Mouse (Mus musculus) CD4-positive, CD25-positive, alpha-beta regulatory T cell, adult 4 months (primary cell): ENCODE measurements around the gene Trim17. TPM values are rescaled to one million over a fixed set of nuclear protein-coding genes. Genes with fewer than 3 reads are reported as not detected.

Experiments used
- ATAC-seq: one replicate; pipeline ENCODE4 v1.8.0; 2017
- polyA plus RNA-seq, 2 experiments: library from polyadenylated mRNA; unstranded; fragments of 100-300 nt; shearing (Covaris generic); gene quantifications; one replicate each; pipeline ENCODE4 v1.2.1; 2017

Trim17 gene
- under 1 TPM; 0.28 to 0.46 TPM for polyA plus RNA-seq

DNA sequence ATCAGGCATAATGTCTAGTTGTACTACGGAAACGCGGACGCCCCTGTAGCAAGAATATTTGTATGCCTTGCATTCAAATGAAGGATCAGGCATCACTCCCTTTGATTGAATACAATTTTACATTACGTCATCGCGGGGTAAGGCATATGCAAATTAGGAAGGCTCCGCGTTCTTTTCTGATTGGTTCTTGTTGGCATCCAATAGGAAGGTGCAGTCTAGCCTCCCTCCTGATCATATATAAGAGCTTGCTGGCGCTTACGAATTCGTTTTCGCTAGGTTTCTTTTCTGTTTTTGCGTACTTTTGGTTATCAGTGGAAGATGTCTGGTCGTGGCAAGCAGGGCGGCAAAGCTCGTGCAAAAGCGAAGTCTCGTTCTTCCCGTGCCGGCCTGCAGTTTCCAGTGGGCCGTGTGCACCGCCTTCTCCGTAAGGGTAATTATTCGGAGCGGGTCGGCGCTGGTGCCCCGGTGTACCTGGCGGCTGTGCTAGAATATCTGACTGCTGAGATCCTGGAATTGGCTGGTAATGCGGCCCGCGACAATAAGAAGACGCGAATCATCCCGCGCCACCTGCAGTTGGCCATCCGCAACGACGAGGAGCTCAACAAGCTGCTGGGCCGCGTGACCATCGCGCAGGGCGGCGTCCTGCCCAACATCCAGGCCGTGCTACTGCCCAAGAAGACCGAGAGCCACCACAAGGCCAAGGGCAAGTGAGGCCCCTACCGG is at the start of gene Trim17, which contains the start of gene Hist3h2a:
TSS of gene Trim17 (plus strand) at position 266 of the 723 bp plus-strand sequence.
TSS of gene Hist3h2a (plus strand) at position 266 of the 723 bp plus-strand sequence.
- ATAC-seq, result peak; percentile 94

DNA sequence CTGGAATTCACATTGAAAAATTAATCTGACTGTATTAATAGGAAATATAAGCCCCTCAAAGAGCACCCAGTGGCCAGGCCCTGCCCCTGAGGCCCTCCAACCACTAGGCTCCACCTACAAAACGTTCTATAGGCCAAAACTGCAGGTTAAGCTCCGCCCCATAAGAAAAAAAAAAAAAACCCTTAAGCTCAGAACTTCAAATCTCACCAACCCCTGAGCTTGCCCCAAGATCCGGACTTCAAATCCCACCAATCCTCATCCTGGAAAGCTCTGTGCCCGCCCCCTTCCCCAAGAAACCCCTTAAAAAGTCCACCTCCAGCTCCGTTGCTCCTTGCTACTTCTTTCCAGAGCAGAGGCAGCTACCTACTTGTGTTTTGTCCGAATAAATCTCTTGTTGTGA is 49.6 kb upstream of the Trim17 start:
- ATAC-seq, result no peak

DNA sequence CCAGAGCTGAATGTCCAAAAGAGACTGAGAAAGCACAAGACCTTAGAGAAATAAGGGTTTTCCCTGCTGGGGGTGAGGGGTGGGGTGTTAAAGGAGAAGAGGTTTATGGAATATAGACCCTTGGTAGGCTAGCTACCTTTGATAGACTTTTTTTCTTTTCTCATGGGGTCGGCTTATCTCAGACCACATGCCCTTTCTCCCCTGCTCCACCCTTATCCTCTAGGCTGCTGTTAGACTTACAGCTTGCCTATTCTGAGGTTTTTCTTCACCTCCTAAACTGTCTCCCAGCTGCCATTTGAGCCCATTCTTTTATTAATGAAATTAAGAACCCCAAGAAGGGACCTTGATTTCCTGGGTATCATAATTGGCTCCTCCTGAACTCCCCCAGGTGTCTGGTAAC is 40.7 kb upstream of the Trim17 start:
- ATAC-seq, result no peak

DNA sequence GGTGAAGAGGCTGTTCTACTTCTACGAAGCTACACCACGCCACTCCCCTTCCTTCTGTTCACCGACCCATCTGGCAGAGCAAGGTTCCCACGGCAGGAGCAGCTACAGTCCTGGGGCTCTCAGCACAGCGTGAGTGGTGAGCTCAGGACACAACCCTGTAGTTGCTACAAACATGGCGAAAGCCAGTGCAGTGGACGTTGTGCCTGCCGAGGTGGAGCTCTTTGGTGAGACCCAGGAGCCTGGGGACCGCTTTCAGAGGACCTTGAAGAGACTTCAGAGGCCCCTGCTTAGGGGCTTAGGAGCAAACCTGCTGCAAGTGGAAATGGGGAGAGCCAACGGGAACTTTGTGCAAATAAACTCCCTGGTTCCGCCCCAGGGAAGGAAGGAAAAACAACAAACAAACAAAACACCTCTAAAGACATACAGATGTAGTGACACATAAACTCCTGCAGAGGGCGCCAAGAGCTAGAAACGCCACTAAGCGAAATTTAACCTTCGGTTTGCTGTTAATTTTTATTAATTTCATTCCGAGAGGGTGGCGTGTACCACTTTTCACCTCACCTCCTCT is 39.9 kb upstream of the Trim17 start:
- ATAC-seq, result peak; percentile 70

DNA sequence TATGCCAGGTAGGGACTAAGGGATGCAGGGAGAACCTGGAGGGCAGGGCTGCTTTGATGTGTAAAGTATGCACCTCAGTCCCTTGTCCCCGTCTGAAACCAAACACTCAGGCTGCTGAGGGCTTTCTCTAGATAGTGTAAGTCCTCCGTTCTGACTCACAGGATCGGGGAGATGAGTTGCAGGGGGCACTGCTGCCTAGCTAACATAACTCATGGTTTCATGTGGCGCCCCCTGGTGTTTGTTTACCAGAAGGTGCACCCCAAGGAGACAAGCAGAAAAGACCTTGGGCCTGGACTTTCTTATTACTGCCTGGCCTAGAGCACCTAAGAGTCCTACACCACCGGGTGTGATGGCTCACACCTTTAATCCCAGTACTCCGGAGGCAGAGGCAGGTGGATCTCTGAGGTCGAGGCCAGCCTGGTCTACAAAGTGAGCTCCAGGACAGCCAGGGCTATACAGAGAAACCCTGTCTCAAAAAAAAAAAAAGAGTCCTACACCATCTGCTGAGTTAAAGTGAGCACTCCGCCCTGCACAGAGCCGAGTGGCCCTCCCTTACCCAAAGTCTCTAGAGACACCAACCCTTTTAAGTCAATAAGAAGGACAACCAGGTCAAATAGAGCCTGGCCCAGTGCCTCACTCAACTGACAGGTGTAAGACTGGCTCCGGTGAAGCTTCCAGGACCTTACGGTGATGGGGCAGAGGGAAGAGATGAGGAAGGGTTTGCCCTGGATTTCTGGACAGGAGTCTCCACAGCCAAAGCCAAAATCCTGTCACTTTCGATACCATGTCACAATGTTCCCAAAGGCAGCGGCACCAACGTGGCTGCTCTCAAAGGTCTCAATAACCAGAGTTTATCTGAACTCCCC is 37.4 kb upstream of the Trim17 start:
- ATAC-seq, result peak; percentile 70

DNA sequence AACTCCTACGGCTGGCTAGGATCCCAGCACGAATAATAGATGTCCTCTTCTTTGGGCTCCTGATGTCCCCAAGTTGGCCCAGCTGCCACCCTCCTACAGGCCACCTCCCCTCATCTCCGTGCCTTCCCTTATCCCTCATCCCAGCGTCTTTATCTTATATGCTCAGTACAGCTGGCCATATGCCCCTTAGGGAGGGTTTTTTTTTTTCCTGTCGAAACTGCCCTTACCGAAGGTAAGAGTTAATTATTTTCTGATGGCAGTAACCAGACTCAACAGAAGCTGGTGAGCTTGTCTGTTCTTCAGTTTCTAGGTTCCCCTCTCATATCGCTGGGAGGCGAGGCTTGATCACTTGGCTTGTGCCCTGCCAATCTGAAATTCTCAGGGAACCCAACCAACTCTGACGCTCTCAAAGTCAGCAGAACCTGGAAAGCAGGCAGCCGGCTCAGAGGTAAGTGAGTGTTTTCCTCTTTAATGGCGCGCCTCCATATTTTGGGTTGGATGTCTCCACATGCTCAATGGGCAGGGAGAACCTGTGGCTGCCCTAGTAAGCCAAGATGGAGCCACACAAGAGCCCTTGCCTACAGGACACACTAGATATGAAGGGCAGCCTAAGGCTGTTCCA is 36.6 kb upstream of the Trim17 start, which contains the start of gene Btnl10:
TSS of gene Btnl10 (plus strand) at position 164 of the 622 bp plus-strand sequence.
- ATAC-seq, result no peak

DNA sequence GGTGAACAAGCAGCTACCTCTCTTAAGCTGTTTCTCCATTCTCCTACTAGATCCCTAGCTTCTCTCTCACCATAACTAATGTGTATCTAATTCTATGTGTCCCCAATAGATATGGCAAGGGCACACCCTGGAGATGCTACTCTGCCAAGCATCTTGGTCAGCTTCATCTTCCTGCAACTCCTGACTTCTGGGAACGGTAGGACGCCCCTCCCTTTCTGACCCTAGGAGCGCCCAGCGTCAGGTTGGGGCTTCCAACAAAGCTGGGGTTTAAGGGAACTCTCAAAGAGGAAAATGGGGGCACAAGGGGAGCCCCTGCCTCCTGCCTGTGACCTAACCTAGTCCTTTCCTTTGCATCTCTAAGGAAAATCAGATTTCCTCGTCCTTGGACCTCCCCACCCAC is 35.7 kb upstream of the Trim17 start:
- no peak for ATAC-seq

DNA sequence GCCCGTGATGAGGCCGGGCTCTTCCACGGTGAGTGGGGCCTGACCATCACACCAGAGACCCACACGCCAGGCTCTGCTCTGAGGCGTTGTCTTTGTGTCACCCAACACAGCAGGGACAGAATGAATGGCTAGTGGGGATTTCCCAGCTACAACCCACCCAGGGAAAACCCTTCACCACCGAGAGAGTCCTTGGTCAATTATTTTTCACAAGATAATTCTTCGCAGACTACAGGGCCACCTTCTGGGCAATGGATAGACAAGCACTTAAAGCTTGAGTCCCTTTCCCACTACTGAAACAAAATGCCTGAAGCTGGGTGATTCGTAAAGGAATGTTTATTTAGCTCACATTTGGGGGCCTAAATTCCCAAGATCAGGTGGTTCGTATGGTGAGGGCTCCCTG is 32.1 kb upstream of the Trim17 start:
- ATAC-seq, result no peak

DNA sequence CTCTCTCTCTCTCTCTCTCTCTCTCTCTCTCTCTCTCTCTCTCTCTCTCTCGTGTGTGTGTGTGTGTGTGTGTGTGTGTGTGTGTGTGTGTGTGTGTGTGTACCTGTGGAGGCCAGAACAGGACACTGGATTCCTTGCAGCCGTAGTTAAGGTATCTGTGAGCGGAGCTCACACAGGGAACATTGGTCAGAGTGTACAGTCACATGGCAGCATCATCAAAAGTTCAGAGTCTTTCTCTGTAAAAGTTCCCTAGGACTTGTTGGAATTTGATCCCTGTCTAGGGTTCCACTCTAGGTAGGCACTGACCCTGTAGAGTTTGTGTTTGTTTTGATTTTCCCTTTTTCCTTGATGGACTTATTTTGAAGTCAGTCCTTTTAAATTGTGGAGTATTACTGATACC is 27.8 kb upstream of the Trim17 start:
- ATAC-seq, result no peak

DNA sequence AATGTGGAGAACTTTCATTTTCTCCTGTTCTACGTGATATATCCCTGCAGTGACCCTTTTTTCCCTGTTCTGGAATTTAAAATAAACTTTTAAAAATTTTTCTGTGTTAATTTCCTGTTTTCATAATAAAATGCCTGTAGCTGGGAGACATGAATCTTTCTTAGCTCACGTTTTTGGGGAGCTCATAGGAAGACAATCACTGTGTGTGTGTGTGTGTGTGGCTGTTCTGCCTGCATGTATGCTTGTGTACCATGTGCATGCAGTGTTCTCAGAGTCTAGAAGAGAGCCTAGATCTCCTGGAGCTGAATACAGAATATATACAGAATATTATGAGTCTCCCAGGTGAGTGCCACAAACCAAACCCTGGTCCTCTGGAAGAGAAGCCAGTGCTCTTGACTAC is 27.4 kb upstream of the Trim17 start:
- ATAC-seq, result no peak

DNA sequence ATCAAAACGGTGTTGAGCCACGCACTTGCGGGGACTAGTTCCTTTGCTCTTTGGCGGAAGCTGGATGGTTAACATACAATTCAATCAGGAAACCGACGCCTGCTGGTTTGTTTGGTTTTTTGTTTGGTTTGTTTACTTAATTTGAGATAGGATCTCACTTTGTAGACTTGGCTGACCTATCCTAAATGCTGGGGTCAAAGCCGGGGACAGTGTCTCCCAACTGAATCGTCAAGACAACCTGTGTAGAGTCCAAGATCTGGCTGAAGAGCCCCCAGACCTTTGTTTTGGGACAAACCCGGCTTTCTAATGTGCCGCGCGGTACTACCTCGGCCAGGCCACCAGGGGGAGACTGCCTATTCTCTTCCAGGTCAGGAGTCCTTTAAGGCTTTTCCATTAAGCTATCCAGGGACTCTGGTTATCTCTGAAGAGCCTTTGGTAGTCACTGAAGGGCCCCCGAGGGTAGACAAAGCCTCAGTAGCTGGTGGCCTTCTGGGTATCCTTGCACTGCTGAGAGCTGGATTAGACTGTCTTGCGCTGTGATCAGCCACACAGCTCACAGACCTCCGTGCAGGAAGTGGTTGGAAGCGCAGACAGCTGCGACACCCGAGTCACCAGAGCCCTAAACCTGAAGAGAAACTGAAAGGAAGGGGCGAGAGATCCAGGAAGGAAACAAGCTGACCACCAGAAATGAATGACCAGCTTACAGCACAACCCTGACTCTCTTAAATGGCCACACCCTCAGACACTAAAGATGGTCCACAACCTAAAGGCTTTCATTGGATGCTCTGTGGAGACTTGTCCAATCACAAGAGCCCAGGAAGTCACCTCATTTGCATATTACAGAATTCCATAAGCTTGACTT is 26.5 kb upstream of the Trim17 start:
- peak; percentile 95 for ATAC-seq

DNA sequence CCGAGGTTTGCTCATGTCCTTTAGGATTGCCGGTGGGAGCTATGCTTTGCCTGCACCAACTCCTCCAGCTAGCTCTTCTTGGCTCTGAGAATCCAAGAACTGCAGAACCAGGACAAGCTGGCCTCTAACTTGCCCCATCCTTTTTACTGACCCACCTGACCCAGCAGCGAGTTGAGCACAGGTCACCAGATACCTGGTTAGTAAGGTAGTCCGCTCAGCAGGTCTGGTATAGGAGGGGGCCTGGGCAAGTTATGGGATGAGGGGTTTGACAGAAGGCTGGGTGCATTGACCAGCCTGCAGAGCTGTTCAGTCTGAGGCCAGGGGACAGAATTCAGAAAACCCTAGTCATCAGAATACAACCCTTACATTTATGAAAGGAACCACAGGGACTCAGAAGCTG is 25.4 kb upstream of the Trim17 start:
- no peak for ATAC-seq

DNA sequence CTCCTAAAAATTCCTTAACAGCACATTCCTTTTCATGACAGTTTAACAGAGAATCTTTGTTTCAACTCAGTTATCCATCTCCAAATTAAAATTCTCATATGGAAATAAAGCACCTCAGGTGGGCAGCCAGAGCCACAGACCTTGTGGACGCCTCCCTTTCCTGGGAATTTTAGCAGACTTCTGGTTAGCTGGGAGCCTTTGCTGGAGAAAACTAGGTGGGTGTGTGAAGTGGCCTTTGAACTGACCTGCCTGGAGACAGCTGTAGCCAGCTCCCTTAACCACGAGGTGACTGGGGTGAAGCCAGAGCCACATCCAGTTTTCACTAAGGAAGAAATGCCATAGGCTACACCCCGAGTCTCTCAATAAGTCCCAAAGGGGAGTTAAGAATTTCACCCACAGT is 24.8 kb upstream of the Trim17 start:
- ATAC-seq, result no peak

DNA sequence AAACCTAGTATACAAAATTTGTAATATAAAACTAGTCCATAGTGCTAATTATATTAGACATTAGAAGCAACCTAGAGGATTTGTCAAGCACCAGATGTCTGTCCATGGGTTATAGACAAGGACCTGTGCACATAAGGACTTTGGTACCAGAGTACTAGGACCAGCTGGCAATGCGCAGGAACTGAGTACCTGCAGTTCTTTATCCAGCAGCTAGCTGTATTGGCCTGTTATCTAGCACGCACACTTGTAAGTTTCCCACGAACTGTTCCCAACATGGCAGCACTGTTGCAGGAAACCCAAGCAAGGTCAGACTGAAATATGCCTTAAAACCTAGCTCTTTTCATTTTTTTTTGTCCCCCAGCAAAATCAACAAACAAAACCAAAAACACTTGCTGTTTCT is 24.2 kb upstream of the Trim17 start:
- ATAC-seq, result no peak

DNA sequence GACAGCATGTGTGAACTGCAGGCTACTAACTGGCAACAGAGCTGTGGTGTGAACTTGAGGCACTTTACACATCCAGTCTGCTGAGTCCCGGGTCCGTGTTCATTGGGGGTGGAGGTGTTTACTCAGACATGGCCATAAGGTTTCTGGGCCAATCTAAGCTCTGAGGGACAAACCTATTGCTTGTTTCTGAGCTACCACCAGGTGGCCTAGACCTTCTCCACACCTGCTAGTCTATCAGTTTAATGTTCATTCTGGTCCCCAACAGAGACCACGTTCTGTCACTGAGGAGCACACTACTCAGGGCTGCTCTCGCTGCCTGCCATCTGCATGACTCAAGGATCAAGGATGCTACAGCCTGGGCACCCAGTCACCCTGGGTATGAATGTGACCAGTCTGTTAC is 22.9 kb upstream of the Trim17 start:
- ATAC-seq, result no peak

DNA sequence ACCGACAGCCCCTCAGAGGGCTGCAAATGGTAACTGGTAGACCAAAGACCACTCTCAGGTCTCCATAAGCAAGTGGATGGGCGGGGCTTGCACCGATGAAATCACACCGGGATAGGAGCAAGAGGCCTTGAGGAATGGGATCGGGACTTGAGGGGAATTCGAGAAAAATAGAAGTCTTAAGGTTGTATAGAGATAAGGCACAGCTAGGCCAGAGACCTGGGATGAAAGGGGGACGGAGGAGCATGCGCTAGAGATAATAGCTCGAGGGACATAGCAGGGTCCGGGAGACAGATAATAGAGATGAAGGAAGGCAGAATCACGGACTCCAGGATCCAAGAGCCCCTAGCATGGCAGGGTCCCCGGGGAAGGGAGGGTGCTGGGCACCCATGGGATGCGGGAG is 16.6 kb upstream of the Trim17 start:
- no peak for ATAC-seq

DNA sequence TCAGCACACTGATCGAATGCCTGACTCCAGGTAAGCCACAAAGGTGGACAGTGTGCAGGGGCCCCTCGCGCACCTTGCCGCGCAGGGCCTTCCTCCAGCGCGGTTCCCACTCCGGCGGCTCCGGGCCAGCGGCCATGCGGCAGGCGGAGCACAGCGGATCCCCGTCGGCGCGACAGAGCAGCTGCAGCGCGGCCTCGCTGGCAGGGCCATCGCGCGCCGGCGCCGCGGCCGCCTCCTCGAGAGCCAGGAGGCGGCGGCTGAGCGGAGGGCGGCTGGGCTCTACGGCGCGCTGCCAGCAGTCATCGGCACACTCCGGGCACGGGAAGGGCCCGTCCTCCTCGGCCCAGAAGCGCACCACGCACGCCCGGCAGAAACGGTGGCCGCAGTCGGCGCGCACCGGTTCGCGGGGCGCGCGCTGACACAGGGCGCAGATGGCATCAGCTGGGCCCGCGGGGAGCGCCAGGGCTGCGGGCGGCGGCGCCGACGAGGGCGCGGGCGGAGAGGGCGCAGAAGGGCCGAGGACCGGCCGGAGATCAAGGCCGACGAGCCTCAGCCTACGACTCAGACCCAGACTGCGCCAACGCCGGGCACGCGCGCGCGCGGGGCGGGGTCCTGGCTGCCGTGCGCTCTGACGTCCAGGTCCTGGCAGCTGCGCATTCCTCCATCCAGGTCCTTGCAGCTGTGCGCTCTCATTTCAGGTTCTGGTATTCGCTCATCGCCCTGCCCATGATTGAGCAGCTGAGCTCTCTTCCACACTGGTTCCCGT is 16.0 kb upstream of the Trim17 start, which contains the start of gene Rnf187:
TSS of gene Rnf187 (minus strand) at position 595 of the 766 bp plus-strand sequence.
- ATAC-seq, result peak; percentile 90

DNA sequence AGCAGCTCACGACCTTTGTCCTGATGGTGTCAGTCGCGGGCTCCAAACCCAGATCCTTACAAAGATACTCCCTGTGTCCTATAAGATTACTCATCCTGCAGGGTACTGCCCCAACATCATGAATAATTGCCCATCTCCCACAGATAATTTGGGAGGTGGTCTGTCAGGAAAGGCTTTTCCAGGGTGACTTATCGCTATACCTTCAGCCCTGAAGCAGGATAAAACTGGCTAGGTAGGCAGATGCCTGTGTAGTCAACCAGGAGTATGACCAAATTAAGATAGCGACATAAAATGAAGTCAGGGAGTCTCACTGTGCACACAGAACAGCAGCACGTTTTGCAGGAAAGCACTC is 15.4 kb upstream of the Trim17 start:
- ATAC-seq, result no peak

DNA sequence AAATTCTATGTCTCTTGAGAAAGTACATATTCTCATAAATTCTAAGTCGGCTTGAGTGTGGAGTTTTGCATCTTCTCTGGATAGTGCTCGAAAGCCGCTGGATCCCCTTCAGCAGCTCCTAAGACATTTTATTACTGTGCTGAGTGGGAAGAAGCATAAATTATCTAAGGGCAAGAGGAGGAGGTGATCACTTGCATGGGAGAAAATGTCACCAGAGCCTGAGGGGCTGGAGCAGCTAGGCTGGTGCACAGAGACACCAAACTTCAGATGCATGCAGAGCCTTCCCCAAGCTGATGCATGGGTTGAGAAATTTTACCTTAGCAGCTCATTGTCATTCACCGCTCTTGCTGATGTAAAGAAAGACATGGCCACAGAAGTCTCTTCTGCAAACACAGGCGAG is 10.3 kb upstream of the Trim17 start:
- ATAC-seq, result no peak

DNA sequence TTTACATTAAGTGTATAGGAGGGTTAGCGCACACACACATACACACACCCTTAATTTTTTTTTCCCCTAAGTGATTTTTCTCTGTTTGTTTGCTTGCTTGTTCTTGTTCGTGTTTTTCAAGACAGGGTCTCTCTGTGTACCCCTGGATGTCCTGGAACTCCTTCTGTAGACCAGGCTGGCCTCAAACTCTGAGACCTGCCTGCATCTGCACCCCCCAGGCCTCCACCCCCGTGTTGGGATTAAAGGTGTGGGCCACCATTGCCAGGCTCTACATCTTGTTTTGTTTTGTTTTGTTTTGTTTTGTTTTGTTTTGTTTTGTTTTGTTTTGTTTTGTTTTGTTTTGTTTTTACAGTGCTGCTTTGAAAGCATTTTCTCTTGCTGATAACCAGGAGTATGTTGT is 7.2 kb upstream of the Trim17 start:
- no peak for ATAC-seq
